Mouse (Mus musculus) lung, postnatal 0 days (tissue): ENCODE measurements around the gene Kantr. TPM values are rescaled to one million over a fixed set of nuclear protein-coding genes. Genes with fewer than 3 reads are reported as not detected.
"Not testable (repeated sequence)": the region's sequence is repeated elsewhere in the genome, so short reads cannot be mapped to it uniquely, and the experiment has no call there.

Experiments used
- ATAC-seq: fragments of 200-750 bp; cut with Nextera tagmentation; 2 replicates; pipeline ENCODE4 v1.8.0; 2017; ENCODE audit warnings: moderate library complexity
- DNase-seq: peaks from one replicate; pipeline ENCODE4 v3.0.0-alpha.2; 2016; ENCODE audit warnings: low spot score
- H3K27ac ChIP-seq: fragments of 300-500 bp; sonication (generic); 2 replicates; pipeline ENCODE4 v1.5.1; 2014; ENCODE audit warnings: antibody characterized with exemption, mild to moderate bottlenecking, low read length, mixed read lengths
- H3K27me3 ChIP-seq: fragments of 300-500 bp; sonication (generic); replicated peaks from 2 replicates; pipeline ENCODE4 v1.6.1; 2014; ENCODE audit warnings: low read length, mixed read lengths; ENCODE audit not compliant: insufficient read depth
- H3K36me3 ChIP-seq: fragments of 300-500 bp; sonication (generic); 2 replicates; pipeline ENCODE4 v1.6.1; 2014; ENCODE audit warnings: low read length, mixed read lengths; ENCODE audit not compliant: insufficient read depth
- H3K4me1 ChIP-seq: fragments of 300-500 bp; sonication (generic); 2 replicates; pipeline ENCODE4 v1.6.1; 2014; ENCODE audit warnings: antibody characterized with exemption, low read depth, low read length, mixed read lengths; ENCODE audit not compliant: insufficient read depth
- H3K4me2 ChIP-seq: fragments of 300-500 bp; sonication (generic); replicated peaks from 2 replicates; pipeline ENCODE4 v1.6.1; 2014; ENCODE audit warnings: low read depth, mild to moderate bottlenecking, low read length, moderate library complexity, mixed read lengths
- H3K4me3 ChIP-seq: fragments of 300-500 bp; sonication (generic); 2 replicates; pipeline ENCODE4 v1.5.1; 2014; ENCODE audit warnings: low read depth, low read length
- H3K9ac ChIP-seq: fragments of 300-500 bp; sonication (generic); replicated peaks from 2 replicates; pipeline ENCODE4 v1.6.1; 2014; ENCODE audit warnings: low read depth, mild to moderate bottlenecking
- H3K9me3 ChIP-seq: fragments of 300-500 bp; sonication (generic); 2 replicates; pipeline ENCODE4 v1.6.1; 2016; ENCODE audit warnings: low read length, mixed read lengths
- CTCF ChIP-seq: IDR thresholded peaks from 2 replicates; pipeline ENCODE4 v1.5.1; 2016; ENCODE audit warnings: antibody characterized with exemption, mild to moderate bottlenecking
- EP300 ChIP-seq: IDR thresholded peaks from 2 replicates; pipeline ENCODE4 v1.6.1; 2016; ENCODE audit warnings: antibody characterized with exemption, mild to moderate bottlenecking, control low read depth
- WGBS: fragments of 180-500 bp; shearing (Covaris S2); extraction: QIAGEN DNeasy Blood & Tissue Kit; methylation state at CpG from one replicate; pipeline ENCODE4 v1.1.7; 2014; 5-methylcytosine and 5-hydroxymethylcytosine counted together
- polyA plus RNA-seq: library from polyadenylated mRNA; unstranded; fragments of >200 nt; fragmentation: Nextera tagmentation; extraction: Ambion mirVana; gene quantifications from 2 replicates; pipeline ENCODE4 v1.2.1, GENCODE M21; 2015

Kantr gene
- polyA plus RNA-seq, 1 experiment from 2014 or later = 6.6 TPM

GRCm38 (mm10) chrX:152346587-152346986 is 19.3 kb upstream of the Kantr start:
- no peaks in the 10 kb centered on the region for H3K36me3 ChIP-seq

GRCm38 (mm10) chrX:152342903-152343302 is 15.6 kb upstream of the Kantr start:
- WGBS = 23% methylated on average over 6 of the region's 6 CpGs
- Histone ChIP-seq H3K36me3 (no peaks in the 10 kb centered on the region), H3K4me2 (peak overlapping the region; percentile 63), H3K27me3 (no peaks in the 10 kb centered on the region), H3K9ac (no peak overlapping the region), H3K4me1 (no peaks in the 10 kb centered on the region), H3K27ac (peak overlapping the region; percentile 85), H3K4me3 (peak overlapping the region; percentile 26), H3K9me3 (no peaks in the 10 kb centered on the region)
- TF ChIP-seq EP300 (0 out of 2 replicates have a peak, but pooled peaks have one; percentile 49), CTCF (no peak)
- DNase-seq (no peak), ATAC-seq (no peak)

More at GRCm38 (mm10) chrX:152346587-152346986, 19.3 kb upstream of the Kantr start:
- no peak overlapping the region for H3K27ac ChIP-seq
- no peaks in the 10 kb centered on the region for H3K9me3 ChIP-seq
- DNase-seq = no peak
- H3K9ac ChIP-seq = no peak overlapping the region
- no peak overlapping the region for H3K4me3 ChIP-seq
- no peak overlapping the region for H3K4me2 ChIP-seq
- no peaks in the 10 kb centered on the region for H3K4me1 ChIP-seq
- WGBS = 83% methylated on average over 15 of the region's 15 CpGs
- H3K27me3 ChIP-seq = no peaks in the 10 kb centered on the region
- TF ChIP-seq EP300 (no peak), CTCF (no peak)
- ATAC-seq = no peak

DNA sequence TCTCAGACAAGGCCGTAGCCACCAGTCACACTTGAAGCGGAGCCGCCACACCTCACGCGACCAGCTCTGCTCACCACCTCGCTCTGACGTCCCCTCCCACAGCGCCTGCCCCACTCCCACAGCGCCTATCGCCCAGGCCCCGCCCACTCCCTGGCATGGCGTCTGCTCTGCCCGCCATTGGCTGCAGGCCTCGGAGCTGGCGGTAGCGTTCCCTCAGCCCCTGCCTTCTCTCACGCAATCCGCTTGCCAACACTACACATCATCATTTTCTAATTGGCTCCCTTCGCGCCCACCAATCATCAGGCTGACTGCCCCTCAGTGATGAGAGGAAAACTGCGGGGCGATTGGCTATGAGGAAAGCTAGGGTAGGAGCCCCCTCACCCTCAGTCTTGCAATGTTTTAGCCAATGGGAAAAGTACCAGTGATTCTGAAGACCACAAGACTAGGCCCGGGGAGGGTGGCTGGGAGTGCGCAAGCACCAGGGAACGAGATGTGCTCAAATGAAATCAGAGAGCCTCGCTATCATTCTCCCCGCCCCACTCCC is 15.1 kb upstream of the Kantr start, which contains the start of gene Tspyl2:
Tspyl2 (minus strand) TSS at position 68 of the 544 bp plus-strand sequence.
- 12% methylated on average over 22 of the region's 27 CpGs for WGBS
- DNase-seq (peak; percentile 97), ATAC-seq (peak; percentile 98)
- no peaks in the 10 kb centered on the region for H3K4me1 ChIP-seq
- H3K9ac ChIP-seq = peak within 1 kb of the TSS; percentile 70
- no peaks in the 10 kb centered on the region for H3K9me3 ChIP-seq
- H3K4me3 ChIP-seq = peak within 1 kb of the TSS; percentile 51
- H3K27ac ChIP-seq = peak within 1 kb of the TSS; percentile 85
- no peaks in the 10 kb centered on the region for H3K27me3 ChIP-seq
- H3K4me2 ChIP-seq = peak within 1 kb of the TSS; percentile 63
- TF ChIP-seq EP300 (no peak; the same call in 1 of the 2 replicates), CTCF (no peak)
- H3K36me3 ChIP-seq = no peaks in the 10 kb centered on the region

DNA sequence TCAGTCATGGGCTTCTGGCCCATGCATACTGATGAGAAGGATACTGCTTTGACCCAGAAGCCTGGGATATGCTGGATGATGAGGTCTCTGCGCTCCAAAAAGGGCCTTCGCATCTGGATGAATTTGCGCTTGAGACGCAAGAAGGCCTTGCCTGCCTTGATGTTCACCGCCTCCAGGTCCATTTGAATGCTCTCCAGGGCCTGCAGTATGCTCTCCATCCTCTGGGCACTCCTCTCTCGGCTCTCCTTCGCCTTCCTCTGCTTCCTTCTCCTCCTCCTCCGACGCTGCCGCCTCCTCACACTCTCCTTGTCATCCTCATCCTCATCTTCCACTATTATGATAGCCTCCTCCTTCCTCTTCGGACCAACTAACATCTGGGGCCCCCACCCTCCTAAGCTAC is 14.2 kb upstream of the Kantr start:
- no peak for ATAC-seq
- Histone ChIP-seq H3K4me3 (peak overlapping the region; percentile 51), H3K27ac (peak overlapping the region; percentile 77), H3K36me3 (no peaks in the 10 kb centered on the region), H3K4me2 (peak overlapping the region; percentile 63), H3K9me3 (no peaks in the 10 kb centered on the region), H3K4me1 (no peaks in the 10 kb centered on the region), H3K9ac (peak overlapping the region; percentile 70), H3K27me3 (no peaks in the 10 kb centered on the region)
- WGBS = 23% methylated on average over 9 of the region's 11 CpGs
- DNase-seq = peak; percentile 23
- TF ChIP-seq CTCF (no peak), EP300 (no peak)

- H3K4me3 ChIP-seq = no peak overlapping the region
- peak overlapping the region; percentile 78 for H3K27ac ChIP-seq
- peak; percentile 95 for DNase-seq
- H3K36me3 ChIP-seq = no peaks in the 10 kb centered on the region
- no peaks in the 10 kb centered on the region for H3K27me3 ChIP-seq
- 0 out of 2 replicates have a peak, but pooled peaks have one; percentile 13 for TF ChIP-seq EP300
- TF ChIP-seq CTCF = peak; percentile 15; the same call in 1 of the 2 replicates
- no peaks in the 10 kb centered on the region for H3K9me3 ChIP-seq
- peak overlapping the region; percentile 37; the same call in 1 of the 2 replicates for H3K9ac ChIP-seq
- peak overlapping the region; percentile 36 for H3K4me2 ChIP-seq
- peak; percentile 100 for ATAC-seq
- H3K4me1 ChIP-seq = no peaks in the 10 kb centered on the region
- WGBS = 10% methylated on average over 33 of the region's 33 CpGs
Measured at GRCm38 (mm10) chrX:152336546-152337332, 9.4 kb upstream of the Kantr start.

DNA sequence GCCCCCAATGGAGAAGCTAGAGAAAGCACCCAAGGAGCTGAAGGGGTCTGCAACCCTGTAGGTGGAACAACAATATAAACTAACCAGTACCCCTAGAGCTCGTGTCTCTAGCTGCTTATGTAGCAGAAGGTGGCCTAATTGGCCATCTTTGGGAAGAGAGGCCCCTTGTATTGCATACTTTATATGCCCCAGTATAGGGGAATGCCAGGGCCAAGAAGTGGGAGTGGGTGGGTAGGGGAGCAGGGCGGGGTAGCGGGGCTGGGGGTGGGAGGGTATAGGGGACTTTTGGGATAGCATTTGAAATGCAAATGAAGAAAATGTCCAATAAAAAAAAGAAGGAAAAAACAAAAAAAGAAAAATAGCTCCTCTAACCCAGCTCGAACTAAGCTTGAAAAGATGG is 8.8 kb upstream of the Kantr start:
- not testable (repeated sequence) for H3K4me1 ChIP-seq, H3K27ac ChIP-seq, H3K9me3 ChIP-seq, ATAC-seq, H3K27me3 ChIP-seq, H3K9ac ChIP-seq, H3K4me3 ChIP-seq, DNase-seq, H3K36me3 ChIP-seq
- WGBS = 44% methylated on average over 4 of the region's 4 CpGs
- peak overlapping the region; percentile 36 for H3K4me2 ChIP-seq

GRCm38 (mm10) chrX:152329400-152329799 is 2.1 kb upstream of the Kantr start:
- H3K9ac ChIP-seq, H3K27me3 ChIP-seq: not testable (repeated sequence)

More at GRCm38 (mm10) chrX:152329400-152329799, 2.1 kb upstream of the Kantr start:
- DNase-seq, H3K9me3 ChIP-seq, H3K4me2 ChIP-seq, H3K4me1 ChIP-seq, H3K27ac ChIP-seq, ATAC-seq, H3K4me3 ChIP-seq, H3K36me3 ChIP-seq: not testable (repeated sequence)
